Mouse (Mus musculus) testis, adult 2 months (tissue): ENCODE measurements around the gene Klb.

Experiments used
- CTCF ChIP-seq: fragments of 200-500 bp; IDR thresholded peaks from 2 replicates; pipeline ENCODE4 v1.5.1; 2012; ENCODE audit warnings: low read depth, mild to moderate bottlenecking, inconsistent platforms, low read length, moderate library complexity; ENCODE audit not compliant: control insufficient read depth, insufficient read depth, insufficient replicate concordance
- POLR2A ChIP-seq: fragments of 200-500 bp; IDR thresholded peaks from 2 replicates; pipeline ENCODE4 v1.6.1; 2012; ENCODE audit warnings: low read depth, mild to moderate bottlenecking, inconsistent platforms, low read length, moderate library complexity; ENCODE audit not compliant: control insufficient read depth

- TF ChIP-seq CTCF = no peak
- no peak for TF ChIP-seq POLR2A
Observed at GRCm38 (mm10) chr5:65419136-65419535, 71.0 kb downstream of the Klb start.
